Mouse (Mus musculus) myocyte (in vitro differentiated cells): ENCODE data around the gene Asic2. TPM values are rescaled to one million over a fixed set of nuclear protein-coding genes. Genes with fewer than 3 reads are reported as not detected.

Experiments
- H3K27me3 ChIP-seq: one replicate; pipeline ENCODE4 v1.6.1; 2011; ENCODE audit not compliant: control insufficient read depth, insufficient read depth, insufficient read length
- H3K36me3 ChIP-seq: one replicate; pipeline ENCODE4 v1.6.1; 2011; ENCODE audit not compliant: control insufficient read depth, insufficient read depth
- H3K4me2 ChIP-seq: one replicate; pipeline ENCODE4 v1.6.1; 2011; ENCODE audit warnings: low read depth, control low read depth
- H3K4me3 ChIP-seq: one replicate; pipeline ENCODE4 v1.5.1; 2011; ENCODE audit warnings: mild to moderate bottlenecking, control low read depth, moderate library complexity
- H3K79me2 ChIP-seq: one replicate; pipeline ENCODE4 v1.6.1; 2011; ENCODE audit not compliant: control insufficient read depth, insufficient read depth
- H3ac ChIP-seq: one replicate; pipeline ENCODE4 v1.6.1; 2011; ENCODE audit not compliant: control insufficient read depth, insufficient read length
- CEBPB ChIP-seq: IDR thresholded peaks from 2 replicates; pipeline ENCODE4 v1.6.1; 2011; ENCODE audit warnings: mild to moderate bottlenecking, moderate library complexity; ENCODE audit not compliant: poor library complexity, insufficient read depth, severe bottlenecking
- E2F4 ChIP-seq: IDR thresholded peaks from one replicate; pipeline ENCODE4 v1.6.1; 2011; ENCODE audit warnings: mild to moderate bottlenecking, control low read depth, moderate library complexity; ENCODE audit not compliant: insufficient read depth
- MAX ChIP-seq: IDR thresholded peaks from one replicate; pipeline ENCODE4 v1.6.1; 2011; ENCODE audit warnings: low read depth, mild to moderate bottlenecking, control low read depth
- MYOD1 ChIP-seq, 3 experiments: IDR thresholded peaks; one replicate each; pipeline ENCODE4 v1.6.1; 2011; ENCODE audit warnings: control low read depth in 2 of 3, low read depth in 2 of 3, mild to moderate bottlenecking in 2 of 3, moderate library complexity in 1 of 3; ENCODE audit not compliant: insufficient read length in 2 of 3, control insufficient read depth in 1 of 3
- MYOG ChIP-seq, 3 experiments: IDR thresholded peaks; one replicate each; pipeline ENCODE4 v1.6.1; 2011; ENCODE audit warnings: control low read depth in 2 of 3, low read depth in 2 of 3, mild to moderate bottlenecking in 2 of 3; ENCODE audit not compliant: insufficient read length in 2 of 3, control insufficient read depth in 1 of 3, insufficient read depth in 1 of 3
- POLR2A ChIP-seq: IDR thresholded peaks from one replicate; pipeline ENCODE4 v1.6.1; 2011; ENCODE audit warnings: low read depth, mild to moderate bottlenecking, control low read depth, moderate library complexity; ENCODE audit not compliant: insufficient read length
- POLR2AphosphoS2 ChIP-seq: IDR thresholded peaks from one replicate; pipeline ENCODE4 v1.6.1; 2011; ENCODE audit warnings: low read depth, control low read depth; ENCODE audit not compliant: insufficient read length
- REST ChIP-seq: IDR thresholded peaks from one replicate; pipeline ENCODE4 v1.6.1; 2011; ENCODE audit warnings: mild to moderate bottlenecking, control low read depth, moderate library complexity; ENCODE audit not compliant: insufficient read depth, insufficient read length
- SRF ChIP-seq: IDR thresholded peaks from one replicate; pipeline ENCODE4 v1.6.1; 2011; ENCODE audit warnings: low read depth; ENCODE audit not compliant: control insufficient read depth, insufficient read length
- TCF12 ChIP-seq: IDR thresholded peaks from one replicate; pipeline ENCODE4 v1.6.1; 2011; ENCODE audit warnings: mild to moderate bottlenecking, control low read depth; ENCODE audit not compliant: poor library complexity, insufficient read depth, severe bottlenecking
- TCF3 ChIP-seq: IDR thresholded peaks from one replicate; pipeline ENCODE4 v1.6.1; 2011; ENCODE audit warnings: low read depth, control low read depth; ENCODE audit not compliant: insufficient read length
- USF1 ChIP-seq: IDR thresholded peaks from one replicate; pipeline ENCODE4 v1.6.1; 2011; ENCODE audit warnings: low read depth, mild to moderate bottlenecking, control low read depth, moderate library complexity
- polyA plus RNA-seq: library from polyadenylated mRNA; unstranded; fragments of >200 nt; fragmentation: generic; extraction: Trizol; gene quantifications from one replicate; pipeline ENCODE4 v1.2.1, GENCODE M21; 2012; ENCODE audit warnings: missing spikeins

Gene Asic2
- polyA plus RNA-seq, 1 experiment = not detected

- Histone ChIP-seq H3K4me3 (no peak overlapping the region), H3K36me3 (no peaks in the 10 kb centered on the region), H3K4me2 (peak overlapping the region; percentile 8), H3ac (no peak overlapping the region), H3K79me2 (no peaks in the 10 kb centered on the region), H3K27me3 (no peaks in the 10 kb centered on the region)
- no peak for TF ChIP-seq POLR2AphosphoS2
- no peak for TF ChIP-seq USF1
- no peak for TF ChIP-seq POLR2A
- no peak for TF ChIP-seq CEBPB
Observed at GRCm38 (mm10) chr11:81322466-81322865, 645.8 kb downstream of the Asic2 start.

GRCm38 (mm10) chr11:81290041-81290440, 678.2 kb downstream of the Asic2 start:
- TF ChIP-seq REST (no peak), E2F4 (no peak), USF1 (no peak), MYOD1 (IDR thresholded peaks at IDR 0.05; ENCODE audit: control insufficient read depth in 1 of 3, insufficient read length in 2 of 3, low read depth in 2 of 3) (no peak), SRF (no peak), MAX (no peak), POLR2A (no peak), POLR2AphosphoS2 (no peak), MYOG (IDR thresholded peaks at IDR 0.05; ENCODE audit: control insufficient read depth in 1 of 3, insufficient read depth in 1 of 3, insufficient read length in 2 of 3, low read depth in 2 of 3) (no peak)
- no peak overlapping the region for H3K4me3 ChIP-seq
- no peaks in the 10 kb centered on the region for H3K79me2 ChIP-seq
- no peak overlapping the region for H3ac ChIP-seq
- H3K4me2 ChIP-seq = no peak overlapping the region
- no peaks in the 10 kb centered on the region for H3K36me3 ChIP-seq
- H3K27me3 ChIP-seq = no peaks in the 10 kb centered on the region

- no peak for TF ChIP-seq POLR2AphosphoS2
- no peak for TF ChIP-seq POLR2A
Observed at GRCm38 (mm10) chr11:81283185-81283584, 685.1 kb downstream of the Asic2 start.

DNA sequence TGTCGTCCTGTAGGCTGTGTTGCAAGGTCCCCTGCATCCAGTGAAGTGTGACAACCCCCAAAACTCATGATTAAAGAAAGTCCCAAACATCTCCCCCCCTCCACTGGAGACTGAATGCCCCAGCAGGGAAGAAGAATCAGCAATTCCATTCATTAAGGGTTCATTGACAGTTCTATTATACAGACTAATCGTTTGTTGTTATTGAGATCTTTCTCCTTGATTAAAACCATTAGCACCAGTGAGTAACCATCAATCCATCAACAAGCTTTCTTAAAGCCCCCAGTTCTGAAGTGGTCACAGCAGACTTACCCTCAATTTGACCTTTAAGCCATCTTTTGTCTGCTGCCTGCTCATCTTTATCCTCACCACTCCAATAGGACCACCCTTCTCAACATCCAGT, 688.2 kb downstream of the Asic2 start:
- no peak overlapping the region for H3K4me3 ChIP-seq
- H3K79me2 ChIP-seq = no peaks in the 10 kb centered on the region
- TF ChIP-seq TCF12 (no peak), MYOG (IDR thresholded peaks at IDR 0.05; ENCODE audit: control insufficient read depth in 1 of 3, insufficient read depth in 1 of 3, insufficient read length in 2 of 3, low read depth in 2 of 3) (no peak)
- H3K4me2 ChIP-seq = no peak overlapping the region
- H3K36me3 ChIP-seq = no peaks in the 10 kb centered on the region
- H3K27me3 ChIP-seq = no peaks in the 10 kb centered on the region
- no peak overlapping the region for H3ac ChIP-seq

More at GRCm38 (mm10) chr11:81283185-81283584, 685.1 kb downstream of the Asic2 start:
- Histone ChIP-seq H3ac (no peak overlapping the region), H3K4me3 (no peak overlapping the region), H3K27me3 (no peaks in the 10 kb centered on the region), H3K4me2 (no peak overlapping the region), H3K36me3 (no peaks in the 10 kb centered on the region), H3K79me2 (no peaks in the 10 kb centered on the region)

DNA sequence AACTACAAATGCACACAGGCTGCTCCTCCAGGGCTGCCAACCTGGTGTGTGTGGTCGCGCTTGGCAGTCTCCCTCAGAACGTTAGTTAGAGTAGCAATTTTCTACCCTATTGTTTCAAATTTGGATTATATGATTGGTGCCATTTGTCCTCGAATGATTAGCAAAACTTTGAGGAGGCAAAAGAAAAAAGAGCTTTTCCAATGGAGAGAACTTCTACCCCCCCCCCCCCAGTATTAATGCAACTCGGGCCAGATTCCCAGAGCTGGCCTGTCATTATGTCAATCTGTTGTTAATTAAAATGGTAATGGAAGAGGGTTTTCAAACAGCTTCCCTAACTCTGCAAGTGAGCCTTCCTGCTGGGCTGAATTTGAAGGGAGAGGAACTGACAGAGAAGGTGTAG, 690.9 kb downstream of the Asic2 start:
- no peak for TF ChIP-seq CEBPB
- TF ChIP-seq TCF12 = no peak
- TF ChIP-seq POLR2A = no peak
- no peak for TF ChIP-seq E2F4
- TF ChIP-seq USF1 = no peak
- TF ChIP-seq MYOG (IDR thresholded peaks at IDR 0.05; ENCODE audit: control insufficient read depth in 1 of 3, insufficient read depth in 1 of 3, insufficient read length in 2 of 3, low read depth in 2 of 3) = no peak
- no peak for TF ChIP-seq POLR2AphosphoS2
- no peak for TF ChIP-seq SRF
- no peak for TF ChIP-seq REST
- no peak for TF ChIP-seq MYOD1 (IDR thresholded peaks at IDR 0.05; ENCODE audit: control insufficient read depth in 1 of 3, insufficient read length in 2 of 3, low read depth in 2 of 3)
- TF ChIP-seq TCF3 = no peak
- H3K4me2 ChIP-seq = no peak overlapping the region

GRCm38 (mm10) chr11:81272677-81273418, 695.4 kb downstream of the Asic2 start:
- no peaks in the 10 kb centered on the region for H3K27me3 ChIP-seq
- no peaks in the 10 kb centered on the region for H3K79me2 ChIP-seq
- H3K36me3 ChIP-seq = no peaks in the 10 kb centered on the region
- no peak overlapping the region for H3K4me2 ChIP-seq
- no peak overlapping the region for H3K4me3 ChIP-seq
- TF ChIP-seq MYOD1 (IDR thresholded peaks at IDR 0.05; ENCODE audit: control insufficient read depth in 1 of 3, insufficient read length in 2 of 3, low read depth in 2 of 3) (no peak), MYOG (IDR thresholded peaks at IDR 0.05; ENCODE audit: control insufficient read depth in 1 of 3, insufficient read depth in 1 of 3, insufficient read length in 2 of 3, low read depth in 2 of 3) (no peak), USF1 (no peak), SRF (no peak), E2F4 (no peak), TCF3 (no peak), MAX (no peak), REST (no peak), POLR2AphosphoS2 (no peak), POLR2A (no peak), TCF12 (no peak), CEBPB (no peak)
- no peak overlapping the region for H3ac ChIP-seq

More for the DNA sequence above, 690.9 kb downstream of the Asic2 start:
- H3K36me3 ChIP-seq = no peaks in the 10 kb centered on the region
- no peaks in the 10 kb centered on the region for H3K79me2 ChIP-seq
- no peak overlapping the region for H3ac ChIP-seq
- H3K27me3 ChIP-seq = no peaks in the 10 kb centered on the region
- H3K4me3 ChIP-seq = no peak overlapping the region
